Mouse (Mus musculus): ENCODE data around the gene Nppb. TPM values are rescaled to one million over a fixed set of nuclear protein-coding genes. Genes with fewer than 3 reads are reported as not detected.
A peak's percentile ranks its signal among the peaks of the same experiment; 100 is the strongest.

Nppb gene
- not detected in 2 replicates for polyA plus RNA-seq (2011; ENCODE audit: insufficient read depth, insufficient read length, low replicate concordance, missing spikeins)

GRCm38 (mm10) chr4:147985205-147986132 lies at the start of gene Nppb:
Gene Nppb (plus strand): TSS chr4:147985788.
- no peak within 1 kb of the TSS for H3K4me3 ChIP-seq (replicated peaks; ENCODE audit: control insufficient read depth, low read depth, low read length)
- H3K27ac ChIP-seq (ENCODE audit: control insufficient read depth, insufficient read depth, low read depth, low read length, poor library complexity) = no peak within 1 kb of the TSS
- no peak for TF ChIP-seq CTCF (IDR thresholded peaks at IDR 0.05; ENCODE audit: control insufficient read depth, insufficient read depth, low read length)
- TF ChIP-seq POLR2A (IDR thresholded peaks at IDR 0.05; ENCODE audit: borderline replicate concordance, control insufficient read depth, low read depth, low read length) = no peak
- WGBS = 29% methylated on average over 20 of the region's 20 CpGs
- H3K4me1 ChIP-seq (ENCODE audit: control insufficient read depth, insufficient read depth, low read length) = no peaks in the 10 kb centered on the region

- TF ChIP-seq CTCF (IDR thresholded peaks at IDR 0.05; ENCODE audit: control insufficient read depth, insufficient read depth, low read length) = no peak
- no peak for TF ChIP-seq POLR2A (IDR thresholded peaks at IDR 0.05; ENCODE audit: borderline replicate concordance, control insufficient read depth, low read depth, low read length)
- peak overlapping the region; percentile 86 for H3K4me3 ChIP-seq (replicated peaks; ENCODE audit: control insufficient read depth, low read depth, low read length)
- 34% methylated on average over 9 of the region's 9 CpGs for WGBS
- H3K4me1 ChIP-seq (ENCODE audit: control insufficient read depth, insufficient read depth, low read length) = no peaks in the 10 kb centered on the region; the same call in 1 of the 2 replicates
- H3K27ac ChIP-seq (ENCODE audit: control insufficient read depth, insufficient read depth, low read depth, low read length, poor library complexity) = no peak overlapping the region
Measured at GRCm38 (mm10) chr4:147935904-147936303, 49.7 kb upstream of the Nppb start.

- Histone ChIP-seq H3K27ac (ENCODE audit: control insufficient read depth, insufficient read depth, low read depth, low read length, poor library complexity) (peak within 1 kb of the TSS; percentile 69), H3K4me1 (ENCODE audit: control insufficient read depth, insufficient read depth, low read length) (no peaks in the 10 kb centered on the region; the same call in 1 of the 2 replicates), H3K4me3 (replicated peaks; ENCODE audit: control insufficient read depth, low read depth, low read length) (peak within 1 kb of the TSS; percentile 86)
- TF ChIP-seq CTCF (IDR thresholded peaks at IDR 0.05; ENCODE audit: control insufficient read depth, insufficient read depth, low read length) = no peak
- TF ChIP-seq POLR2A (IDR thresholded peaks at IDR 0.05; ENCODE audit: borderline replicate concordance, control insufficient read depth, low read depth, low read length) = peak; percentile 67; the same call in 1 of the 2 replicates
- under 1% methylated on average over 51 of the region's 51 CpGs for WGBS
Measured at GRCm38 (mm10) chr4:147936331-147936954, 49.1 kb upstream of the Nppb start, which contains the start of gene Plod1. Gene Plod1 (minus strand): TSS chr4:147936767.

- 35% methylated on average over 3 of the region's 3 CpGs for WGBS
- TF ChIP-seq CTCF (IDR thresholded peaks at IDR 0.05; ENCODE audit: control insufficient read depth, insufficient read depth, low read length) (no peak), POLR2A (IDR thresholded peaks at IDR 0.05; ENCODE audit: borderline replicate concordance, control insufficient read depth, low read depth, low read length) (no peak)
- Histone ChIP-seq H3K27ac (ENCODE audit: control insufficient read depth, insufficient read depth, low read depth, low read length, poor library complexity) (no peak overlapping the region), H3K4me3 (replicated peaks; ENCODE audit: control insufficient read depth, low read depth, low read length) (no peak overlapping the region), H3K4me1 (ENCODE audit: control insufficient read depth, insufficient read depth, low read length) (peaks cover 5% of the 10 kb centered on the region)
Measured at GRCm38 (mm10) chr4:147937021-147937420, 48.6 kb upstream of the Nppb start.

- Histone ChIP-seq H3K27ac (ENCODE audit: control insufficient read depth, insufficient read depth, low read depth, low read length, poor library complexity) (no peak overlapping the region), H3K4me1 (ENCODE audit: control insufficient read depth, insufficient read depth, low read length) (peaks cover 5% of the 10 kb centered on the region), H3K4me3 (replicated peaks; ENCODE audit: control insufficient read depth, low read depth, low read length) (no peak overlapping the region)
- no peak for TF ChIP-seq POLR2A (IDR thresholded peaks at IDR 0.05; ENCODE audit: borderline replicate concordance, control insufficient read depth, low read depth, low read length)
- no peak for TF ChIP-seq CTCF (IDR thresholded peaks at IDR 0.05; ENCODE audit: control insufficient read depth, insufficient read depth, low read length)
- WGBS = 82% methylated on average over 5 of the region's 5 CpGs
Measured at GRCm38 (mm10) chr4:147937486-147937885, 48.1 kb upstream of the Nppb start.

- Histone ChIP-seq H3K4me1 (ENCODE audit: control insufficient read depth, insufficient read depth, low read length) (peaks cover 5% of the 10 kb centered on the region), H3K27ac (ENCODE audit: control insufficient read depth, insufficient read depth, low read depth, low read length, poor library complexity) (no peak overlapping the region), H3K4me3 (replicated peaks; ENCODE audit: control insufficient read depth, low read depth, low read length) (no peak overlapping the region)
- WGBS = 32% methylated on average over 14 of the region's 14 CpGs
- TF ChIP-seq CTCF (IDR thresholded peaks at IDR 0.05; ENCODE audit: control insufficient read depth, insufficient read depth, low read length) = no peak
- TF ChIP-seq POLR2A (IDR thresholded peaks at IDR 0.05; ENCODE audit: borderline replicate concordance, control insufficient read depth, low read depth, low read length) = no peak
Measured at GRCm38 (mm10) chr4:147938148-147939096, 47.2 kb upstream of the Nppb start.

- H3K27ac ChIP-seq (ENCODE audit: control insufficient read depth, insufficient read depth, low read depth, low read length, poor library complexity) = no peak overlapping the region
- 57% methylated on average over 9 of the region's 9 CpGs for WGBS
- peaks cover 7% of the 10 kb centered on the region for H3K4me1 ChIP-seq (ENCODE audit: control insufficient read depth, insufficient read depth, low read length)
- TF ChIP-seq POLR2A (IDR thresholded peaks at IDR 0.05; ENCODE audit: borderline replicate concordance, control insufficient read depth, low read depth, low read length) (no peak), CTCF (IDR thresholded peaks at IDR 0.05; ENCODE audit: control insufficient read depth, insufficient read depth, low read length) (no peak)
- no peak overlapping the region for H3K4me3 ChIP-seq (replicated peaks; ENCODE audit: control insufficient read depth, low read depth, low read length)
Measured at GRCm38 (mm10) chr4:147940111-147940510, 45.5 kb upstream of the Nppb start.
